Mouse (Mus musculus): ENCODE measurements around the gene Elp4.

DNA sequence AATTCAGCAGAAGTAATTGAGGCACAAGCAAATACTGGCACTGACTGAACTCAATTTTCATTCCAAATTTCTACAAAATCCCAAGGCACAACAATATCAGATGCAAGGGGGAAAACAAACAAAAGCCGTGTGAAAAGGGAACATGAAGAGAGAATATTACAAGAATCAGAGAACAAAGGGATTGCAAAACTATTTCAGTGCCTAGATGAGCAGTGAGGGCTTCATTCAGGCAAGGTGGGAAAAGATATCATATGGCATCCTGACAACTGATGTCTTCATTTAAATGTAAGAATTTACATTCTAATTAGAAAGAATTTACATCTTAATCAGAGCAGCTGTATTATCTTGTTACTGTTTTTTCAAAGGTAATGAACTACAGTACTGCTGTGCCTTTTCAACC is 150.9 kb downstream of the Elp4 start:
- TF ChIP-seq CTCF (IDR thresholded peaks at IDR 0.05; ENCODE audit: control insufficient read depth, insufficient read depth, insufficient read length) (no peak), MAX (IDR thresholded peaks at IDR 0.05) (no peak), MYOD1 (IDR thresholded peaks at IDR 0.05; ENCODE audit: control insufficient read depth, insufficient read length, low read depth) (no peak), FOSL1 (IDR thresholded peaks at IDR 0.05; ENCODE audit: insufficient read depth, low read length, poor library complexity, severe bottlenecking) (no peak)
